Mouse (Mus musculus): ENCODE data around the gene Gnb1. TPM values are rescaled to one million over a fixed set of nuclear protein-coding genes. Genes with fewer than 3 reads are reported as not detected.
"Not testable (repeated sequence)": the region's sequence is repeated elsewhere in the genome, so short reads cannot be mapped to it uniquely, and the experiment has no call there.

The Gnb1 gene
- polyA plus RNA-seq, 1 experiment from 2014 or later = 399 TPM

GRCm38 (mm10) chr4:155470263-155470953 lies 20.8 kb upstream of the Gnb1 start:
- no peak overlapping the region for H3K9ac ChIP-seq
- H3K9me3 ChIP-seq = no peaks in the 10 kb centered on the region
- H3K27me3 ChIP-seq = peaks cover 9% of the 10 kb centered on the region
- no peak overlapping the region for H3K4me3 ChIP-seq
- H3K27ac ChIP-seq = no peak overlapping the region
- WGBS = 84% methylated on average over 16 of the region's 16 CpGs
- no peak overlapping the region for H3K4me2 ChIP-seq
- peaks cover 9% of the 10 kb centered on the region for H3K4me1 ChIP-seq
- no peak for ATAC-seq (ENCODE audit: insufficient number of reproducible peaks, low FRiP score, low TSS enrichment, low read depth)
- no peaks in the 10 kb centered on the region for H3K36me3 ChIP-seq

DNA sequence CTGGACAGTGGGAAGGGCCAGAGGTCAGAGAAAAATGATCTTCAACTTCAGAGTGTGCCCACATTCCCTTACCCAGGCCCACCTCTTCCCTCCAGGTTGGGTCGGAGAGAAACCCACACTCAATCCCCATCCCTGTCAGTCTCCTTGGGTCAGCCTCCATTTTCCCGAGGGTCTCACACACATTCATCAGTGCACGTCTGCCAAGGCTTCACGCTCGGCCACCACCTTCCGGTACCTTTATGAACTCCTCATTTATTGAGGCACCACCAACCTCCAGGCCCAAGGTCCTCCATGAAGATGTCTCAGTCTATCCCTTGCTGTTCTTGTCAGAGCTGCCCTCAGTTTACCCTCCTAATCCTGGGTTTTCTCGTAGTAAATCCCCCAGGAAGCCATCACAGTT lies 20.2 kb upstream of the Gnb1 start:
- ATAC-seq (ENCODE audit: insufficient number of reproducible peaks, low FRiP score, low TSS enrichment, low read depth) = no peak
- peaks cover 9% of the 10 kb centered on the region for H3K4me1 ChIP-seq
- H3K27ac ChIP-seq = no peak overlapping the region
- no peak overlapping the region for H3K9ac ChIP-seq
- 85% methylated on average over 7 of the region's 7 CpGs for WGBS
- H3K27me3 ChIP-seq = peaks cover 9% of the 10 kb centered on the region
- H3K9me3 ChIP-seq = no peaks in the 10 kb centered on the region
- no peak overlapping the region for H3K4me3 ChIP-seq
- no peaks in the 10 kb centered on the region for H3K36me3 ChIP-seq
- no peak overlapping the region for H3K4me2 ChIP-seq

DNA sequence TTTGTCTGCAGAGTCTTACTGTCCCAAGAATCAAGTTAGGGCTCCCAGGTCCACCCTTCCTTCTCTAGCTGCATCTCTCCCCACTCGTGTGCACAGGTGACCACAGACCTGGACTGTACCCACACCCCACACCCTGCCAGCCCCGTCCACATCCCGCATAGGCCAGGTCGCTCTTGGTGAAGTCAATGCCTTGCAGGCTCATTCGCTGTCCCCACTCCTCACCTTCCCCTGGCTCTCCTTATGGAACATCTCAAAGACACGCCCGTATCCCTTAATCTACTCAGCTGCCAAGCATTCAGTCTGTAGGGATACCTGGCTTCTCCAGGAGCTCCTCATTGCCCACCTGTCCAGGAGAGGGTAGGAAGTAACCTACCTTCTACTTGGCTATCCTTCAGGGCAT lies 19.8 kb upstream of the Gnb1 start:
- H3K9ac ChIP-seq = no peak overlapping the region
- no peak overlapping the region for H3K4me3 ChIP-seq
- no peaks in the 10 kb centered on the region for H3K36me3 ChIP-seq
- H3K9me3 ChIP-seq = no peaks in the 10 kb centered on the region
- peaks cover 9% of the 10 kb centered on the region for H3K4me1 ChIP-seq
- H3K4me2 ChIP-seq = no peak overlapping the region
- 84% methylated on average over 7 of the region's 7 CpGs for WGBS
- H3K27ac ChIP-seq = no peak overlapping the region
- no peak for ATAC-seq (ENCODE audit: insufficient number of reproducible peaks, low FRiP score, low TSS enrichment, low read depth)
- H3K27me3 ChIP-seq = peaks cover 9% of the 10 kb centered on the region

DNA sequence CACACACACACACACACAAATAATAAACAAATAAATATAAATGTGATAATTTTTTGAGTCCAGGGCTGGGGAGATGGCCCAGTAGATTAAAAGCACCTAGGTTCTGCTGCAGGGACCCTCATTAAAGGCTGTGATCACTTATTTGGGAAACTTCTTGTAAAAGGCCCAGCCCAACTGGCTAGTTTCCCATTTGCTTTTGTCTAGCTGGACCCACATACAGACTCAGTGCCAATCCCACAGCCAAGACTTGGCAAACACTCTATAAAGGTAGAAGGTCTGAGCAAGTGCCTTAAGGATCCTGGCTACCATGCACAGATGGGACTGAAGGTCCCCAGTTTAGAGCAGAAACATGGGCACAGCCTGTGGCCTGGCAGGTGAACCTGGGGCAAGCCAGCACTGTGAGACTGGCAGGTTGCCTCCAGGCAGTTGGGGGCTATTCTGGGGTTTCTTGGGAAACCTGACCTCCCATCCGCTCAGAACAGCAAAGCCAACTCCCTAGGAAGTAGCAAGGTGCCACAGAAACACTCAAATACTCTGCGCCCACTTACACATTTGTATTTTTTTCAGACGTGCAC lies 18.4 kb upstream of the Gnb1 start:
- no peak overlapping the region for H3K9ac ChIP-seq
- peaks cover 9% of the 10 kb centered on the region for H3K4me1 ChIP-seq
- no peak overlapping the region for H3K27ac ChIP-seq
- H3K4me2 ChIP-seq = no peak overlapping the region
- no peak overlapping the region for H3K4me3 ChIP-seq
- ATAC-seq (ENCODE audit: insufficient number of reproducible peaks, low FRiP score, low TSS enrichment, low read depth) = no peak
- WGBS = 71% methylated on average over 3 of the region's 3 CpGs
- H3K27me3 ChIP-seq = peaks cover 9% of the 10 kb centered on the region
- H3K36me3 ChIP-seq = no peaks in the 10 kb centered on the region
- no peaks in the 10 kb centered on the region for H3K9me3 ChIP-seq

DNA sequence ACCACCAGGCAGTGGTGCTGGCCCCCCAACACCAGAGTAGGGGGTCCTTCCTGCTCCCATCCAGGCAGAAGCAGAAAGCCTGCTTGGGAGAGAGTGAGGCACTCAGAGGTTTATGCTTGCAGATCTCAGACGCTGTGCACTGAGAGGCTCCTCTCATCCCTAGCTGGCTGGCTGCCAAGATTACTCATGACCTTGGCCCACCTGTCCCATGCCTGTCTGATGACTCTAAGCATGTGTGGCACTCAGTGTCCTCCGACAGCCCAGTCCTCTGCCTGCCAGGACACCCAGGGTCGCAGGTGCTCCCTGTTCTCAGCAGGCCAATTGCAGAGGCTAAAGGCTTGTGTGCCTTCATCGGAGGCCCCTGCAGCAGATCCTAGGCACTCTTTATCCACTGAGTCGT lies 17.8 kb upstream of the Gnb1 start:
- H3K4me1 ChIP-seq = peaks cover 9% of the 10 kb centered on the region
- no peaks in the 10 kb centered on the region for H3K9me3 ChIP-seq
- no peak overlapping the region for H3K9ac ChIP-seq
- no peaks in the 10 kb centered on the region for H3K36me3 ChIP-seq
- peak; percentile 38; the same call in 1 of the 2 replicates for ATAC-seq (ENCODE audit: insufficient number of reproducible peaks, low FRiP score, low TSS enrichment, low read depth)
- H3K27me3 ChIP-seq = peaks cover 9% of the 10 kb centered on the region
- 50% methylated on average over 5 of the region's 5 CpGs for WGBS
- no peak overlapping the region for H3K4me2 ChIP-seq
- H3K27ac ChIP-seq = no peak overlapping the region
- no peak overlapping the region for H3K4me3 ChIP-seq

DNA sequence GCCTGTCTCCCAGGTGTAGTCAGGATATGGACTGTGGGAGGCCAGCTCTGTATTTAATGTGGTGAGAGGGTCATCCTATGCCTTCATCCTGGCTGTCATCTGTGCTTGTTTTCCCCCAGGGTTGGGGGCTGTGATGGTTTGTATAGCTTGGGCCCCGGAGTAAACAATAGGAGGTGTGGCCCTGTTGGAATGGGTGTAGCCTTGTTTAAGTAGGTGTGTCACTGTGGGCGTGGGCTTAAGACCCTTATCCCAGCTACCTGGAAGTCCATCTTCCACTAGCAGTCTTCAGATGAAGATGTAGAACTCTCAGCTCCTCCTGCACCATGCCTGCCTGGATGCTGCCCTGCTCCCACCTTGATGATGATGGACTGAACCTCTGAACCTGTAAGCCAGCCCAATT lies 17.4 kb upstream of the Gnb1 start:
- WGBS = 57% methylated on average over 2 of the region's 2 CpGs
- H3K27me3 ChIP-seq; H3K36me3 ChIP-seq; ATAC-seq (ENCODE audit: insufficient number of reproducible peaks, low FRiP score, low TSS enrichment, low read depth); H3K4me2 ChIP-seq; H3K9ac ChIP-seq; H3K4me3 ChIP-seq; H3K27ac ChIP-seq; H3K9me3 ChIP-seq; H3K4me1 ChIP-seq: not testable (repeated sequence)

GRCm38 (mm10) chr4:155481381-155482124 lies 9.6 kb upstream of the Gnb1 start:
- Histone ChIP-seq H3K4me2 (peak overlapping the region; percentile 41), H3K4me1 (peaks cover 10% of the 10 kb centered on the region), H3K27me3 (no peaks in the 10 kb centered on the region), H3K4me3 (peak overlapping the region; percentile 21), H3K9me3 (no peaks in the 10 kb centered on the region), H3K27ac (no peak overlapping the region), H3K9ac (no peak overlapping the region), H3K36me3 (no peaks in the 10 kb centered on the region)
- peak; percentile 70; the same call in 1 of the 2 replicates for ATAC-seq (ENCODE audit: insufficient number of reproducible peaks, low FRiP score, low TSS enrichment, low read depth)
- WGBS = 18% methylated on average over 28 of the region's 28 CpGs

DNA sequence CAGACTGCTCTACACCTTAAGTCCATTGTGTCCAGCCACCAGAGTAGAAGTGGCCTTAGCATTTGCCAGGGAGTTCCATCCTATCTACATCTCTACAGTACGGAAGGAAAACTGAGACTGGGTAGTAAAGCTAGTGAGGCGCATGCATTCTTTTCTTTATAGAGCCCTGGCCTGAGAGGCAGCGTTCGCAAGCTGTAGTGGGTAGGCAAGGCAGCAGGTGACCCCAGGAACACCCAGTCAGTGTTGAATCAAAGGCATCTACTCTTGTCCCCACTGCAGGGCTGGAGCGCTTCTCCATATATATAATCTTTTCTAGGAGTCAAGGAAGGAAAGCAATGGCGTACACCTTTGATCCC lies 9.1 kb upstream of the Gnb1 start:
- no peak overlapping the region; the same call in 1 of the 2 replicates for H3K4me2 ChIP-seq
- no peak for ATAC-seq (ENCODE audit: insufficient number of reproducible peaks, low FRiP score, low TSS enrichment, low read depth)
- H3K4me3 ChIP-seq = no peak overlapping the region
- H3K4me1 ChIP-seq = peaks cover 10% of the 10 kb centered on the region
- H3K27ac ChIP-seq = no peak overlapping the region
- no peaks in the 10 kb centered on the region for H3K36me3 ChIP-seq
- no peak overlapping the region for H3K9ac ChIP-seq
- no peaks in the 10 kb centered on the region for H3K27me3 ChIP-seq
- WGBS = 92% methylated on average over 6 of the region's 6 CpGs
- no peaks in the 10 kb centered on the region for H3K9me3 ChIP-seq

GRCm38 (mm10) chr4:155482733-155483540 lies 8.2 kb upstream of the Gnb1 start:
- whole genome bisulfite sequencing = 60% methylated on average over 8 of the region's 8 CpGs
- Histone ChIP-seq H3K4me2 (no peak overlapping the region), H3K36me3 (no peaks in the 10 kb centered on the region), H3K4me3 (no peak overlapping the region), H3K9ac (no peak overlapping the region), H3K27ac (no peak overlapping the region), H3K4me1 (peaks cover 14% of the 10 kb centered on the region), H3K9me3 (no peaks in the 10 kb centered on the region), H3K27me3 (no peaks in the 10 kb centered on the region)
- ATAC-seq (ENCODE audit: insufficient number of reproducible peaks, low FRiP score, low TSS enrichment, low read depth) = no peak

DNA sequence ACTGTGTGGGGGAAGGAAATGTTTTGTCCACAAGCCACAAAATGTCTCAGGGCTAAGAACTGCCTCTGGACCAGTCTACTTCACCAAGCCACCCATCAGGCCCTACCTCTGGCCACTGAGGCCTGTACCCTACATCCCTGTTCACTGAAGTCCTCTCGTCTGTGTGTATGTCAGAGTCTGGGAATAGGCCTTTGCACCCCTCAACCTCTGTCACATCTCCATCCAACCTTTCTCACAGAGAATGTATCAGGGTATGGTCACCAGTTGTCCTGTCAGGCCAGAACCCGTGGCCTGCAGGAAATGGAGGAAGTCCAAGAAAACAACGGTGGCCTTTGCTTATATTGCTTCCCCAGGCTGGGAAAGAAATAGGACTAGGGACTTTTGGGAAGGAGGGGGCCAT lies 5.6 kb upstream of the Gnb1 start:
- no peaks in the 10 kb centered on the region for H3K9me3 ChIP-seq
- no peak overlapping the region for H3K27ac ChIP-seq
- no peak for ATAC-seq (ENCODE audit: insufficient number of reproducible peaks, low FRiP score, low TSS enrichment, low read depth)
- H3K4me3 ChIP-seq = no peak overlapping the region
- H3K36me3 ChIP-seq = no peaks in the 10 kb centered on the region
- H3K4me1 ChIP-seq = peaks cover 29% of the 10 kb centered on the region
- no peaks in the 10 kb centered on the region for H3K27me3 ChIP-seq
- no peak overlapping the region for H3K9ac ChIP-seq
- WGBS = 74% methylated on average over 3 of the region's 3 CpGs
- H3K4me2 ChIP-seq = no peak overlapping the region

- Histone ChIP-seq H3K27me3 (no peaks in the 10 kb centered on the region), H3K9ac (no peak overlapping the region), H3K4me1 (peaks cover 26% of the 10 kb centered on the region), H3K4me3 (no peak overlapping the region), H3K4me2 (no peak overlapping the region), H3K36me3 (no peaks in the 10 kb centered on the region), H3K27ac (peak overlapping the region; percentile 80), H3K9me3 (no peaks in the 10 kb centered on the region)
- ATAC-seq (ENCODE audit: insufficient number of reproducible peaks, low FRiP score, low TSS enrichment, low read depth) = no peak
- WGBS = 31% methylated on average over 3 of the region's 3 CpGs
Measured at GRCm38 (mm10) chr4:155487746-155488145, 3.4 kb upstream of the Gnb1 start.
